Mouse (Mus musculus): ENCODE data around the gene Ubac2. TPM values are rescaled to one million over a fixed set of nuclear protein-coding genes. Genes with fewer than 3 reads are reported as not detected.

Ubac2 gene
- polyA plus RNA-seq, 1 experiment: 55.9 TPM

- Histone ChIP-seq H3K9me3 (no peaks in the 10 kb centered on the region), H3K36me3 (replicated peaks; ENCODE audit: low read length) (no peaks in the 10 kb centered on the region), H3K4me1 (peaks cover 44% of the 10 kb centered on the region), H3K4me3 (replicated peaks) (no peak overlapping the region), H3K27me3 (replicated peaks) (no peaks in the 10 kb centered on the region)
- TF ChIP-seq FLI1 (IDR thresholded peaks at IDR 0.05; ENCODE audit: low read length) (no peak), GATA1 (IDR thresholded peaks at IDR 0.05; ENCODE audit: borderline replicate concordance, low read length) (no peak)
These were observed 67.7 kb downstream of the Ubac2 start for GRCm38 (mm10) chr14:121946131-121946530.

- Histone ChIP-seq H3K27me3 (replicated peaks) (no peaks in the 10 kb centered on the region), H3K9me3 (no peaks in the 10 kb centered on the region), H3K4me1 (peaks cover 50% of the 10 kb centered on the region), H3K36me3 (replicated peaks; ENCODE audit: low read length) (peaks cover 2% of the 10 kb centered on the region), H3K4me3 (replicated peaks) (no peak overlapping the region)
- TF ChIP-seq GATA1 (IDR thresholded peaks at IDR 0.05; ENCODE audit: borderline replicate concordance, low read length) (no peak), FLI1 (IDR thresholded peaks at IDR 0.05; ENCODE audit: low read length) (no peak)
These were observed 68.3 kb downstream of the Ubac2 start for GRCm38 (mm10) chr14:121946728-121947127.

- H3K36me3 ChIP-seq (replicated peaks; ENCODE audit: low read length): peaks cover 6% of the 10 kb centered on the region
- no peak overlapping the region for H3K4me3 ChIP-seq (replicated peaks)
- H3K9me3 ChIP-seq: no peaks in the 10 kb centered on the region
- no peaks in the 10 kb centered on the region for H3K27me3 ChIP-seq (replicated peaks)
- peaks cover 55% of the 10 kb centered on the region for H3K4me1 ChIP-seq
- TF ChIP-seq FLI1 (IDR thresholded peaks at IDR 0.05; ENCODE audit: low read length) (no peak), GATA1 (IDR thresholded peaks at IDR 0.05; ENCODE audit: borderline replicate concordance, low read length) (no peak)
These were observed 68.9 kb downstream of the Ubac2 start for GRCm38 (mm10) chr14:121947201-121947760.

GRCm38 (mm10) chr14:121947966-121948365 is 69.5 kb downstream of the Ubac2 start:
- Histone ChIP-seq H3K9me3 (no peaks in the 10 kb centered on the region), H3K4me3 (replicated peaks) (no peak overlapping the region), H3K27me3 (replicated peaks) (no peaks in the 10 kb centered on the region), H3K36me3 (replicated peaks; ENCODE audit: low read length) (peaks cover 12% of the 10 kb centered on the region), H3K4me1 (peaks cover 58% of the 10 kb centered on the region)
- TF ChIP-seq FLI1 (IDR thresholded peaks at IDR 0.05; ENCODE audit: low read length) (no peak), GATA1 (IDR thresholded peaks at IDR 0.05; ENCODE audit: borderline replicate concordance, low read length) (no peak)

- no peaks in the 10 kb centered on the region for H3K27me3 ChIP-seq (replicated peaks)
- peaks cover 67% of the 10 kb centered on the region for H3K4me1 ChIP-seq
- H3K36me3 ChIP-seq (replicated peaks; ENCODE audit: low read length): peaks cover 23% of the 10 kb centered on the region
- TF ChIP-seq FLI1 (IDR thresholded peaks at IDR 0.05; ENCODE audit: low read length): no peak
- no peak for TF ChIP-seq GATA1 (IDR thresholded peaks at IDR 0.05; ENCODE audit: borderline replicate concordance, low read length)
- H3K4me3 ChIP-seq (replicated peaks): peak overlapping the region; percentile 84
- no peaks in the 10 kb centered on the region for H3K9me3 ChIP-seq
These were observed 71.0 kb downstream of the Ubac2 start for GRCm38 (mm10) chr14:121949436-121949835.

- H3K36me3 ChIP-seq (replicated peaks; ENCODE audit: low read length): peaks cover 28% of the 10 kb centered on the region
- TF ChIP-seq FLI1 (IDR thresholded peaks at IDR 0.05; ENCODE audit: low read length) (no peak), GATA1 (IDR thresholded peaks at IDR 0.05; ENCODE audit: borderline replicate concordance, low read length) (no peak)
- H3K4me1 ChIP-seq: peaks cover 71% of the 10 kb centered on the region
- no peaks in the 10 kb centered on the region for H3K9me3 ChIP-seq
- H3K27me3 ChIP-seq (replicated peaks): no peaks in the 10 kb centered on the region
- H3K4me3 ChIP-seq (replicated peaks): peak overlapping the region; percentile 84
These were observed 71.5 kb downstream of the Ubac2 start for GRCm38 (mm10) chr14:121949897-121950296.

GRCm38 (mm10) chr14:121951399-121952045 is 73.1 kb downstream of the Ubac2 start:
- Histone ChIP-seq H3K9me3 (no peaks in the 10 kb centered on the region), H3K36me3 (replicated peaks; ENCODE audit: low read length) (peaks cover 30% of the 10 kb centered on the region), H3K4me3 (replicated peaks) (peak overlapping the region; percentile 21), H3K27me3 (replicated peaks) (no peaks in the 10 kb centered on the region), H3K4me1 (peaks cover 79% of the 10 kb centered on the region)
- TF ChIP-seq GATA1 (IDR thresholded peaks at IDR 0.05; ENCODE audit: borderline replicate concordance, low read length): no peak
- no peak for TF ChIP-seq FLI1 (IDR thresholded peaks at IDR 0.05; ENCODE audit: low read length)

GRCm38 (mm10) chr14:121952046-121952400 is 73.6 kb downstream of the Ubac2 start:
- Histone ChIP-seq H3K4me3 (replicated peaks) (no peak overlapping the region), H3K27me3 (replicated peaks) (no peaks in the 10 kb centered on the region), H3K4me1 (peaks cover 79% of the 10 kb centered on the region), H3K36me3 (replicated peaks; ENCODE audit: low read length) (peaks cover 30% of the 10 kb centered on the region), H3K9me3 (no peaks in the 10 kb centered on the region)
- no peak for TF ChIP-seq FLI1 (IDR thresholded peaks at IDR 0.05; ENCODE audit: low read length)
- TF ChIP-seq GATA1 (IDR thresholded peaks at IDR 0.05; ENCODE audit: borderline replicate concordance, low read length): no peak

GRCm38 (mm10) chr14:121954129-121954528 is 75.7 kb downstream of the Ubac2 start:
- peaks cover 30% of the 10 kb centered on the region for H3K36me3 ChIP-seq (replicated peaks; ENCODE audit: low read length)
- no peaks in the 10 kb centered on the region for H3K27me3 ChIP-seq (replicated peaks)
- no peaks in the 10 kb centered on the region for H3K9me3 ChIP-seq
- TF ChIP-seq GATA1 (IDR thresholded peaks at IDR 0.05; ENCODE audit: borderline replicate concordance, low read length) (no peak), FLI1 (IDR thresholded peaks at IDR 0.05; ENCODE audit: low read length) (no peak)
- H3K4me3 ChIP-seq (replicated peaks): no peak overlapping the region
- peaks cover 77% of the 10 kb centered on the region for H3K4me1 ChIP-seq

GRCm38 (mm10) chr14:121954608-121955007 is 76.2 kb downstream of the Ubac2 start:
- Histone ChIP-seq H3K36me3 (replicated peaks; ENCODE audit: low read length) (peaks cover 30% of the 10 kb centered on the region), H3K4me1 (peaks cover 77% of the 10 kb centered on the region), H3K9me3 (no peaks in the 10 kb centered on the region), H3K4me3 (replicated peaks) (no peak overlapping the region), H3K27me3 (replicated peaks) (no peaks in the 10 kb centered on the region)
- no peak for TF ChIP-seq FLI1 (IDR thresholded peaks at IDR 0.05; ENCODE audit: low read length)
- TF ChIP-seq GATA1 (IDR thresholded peaks at IDR 0.05; ENCODE audit: borderline replicate concordance, low read length): no peak

Measured in megakaryocyte, embryonic 14.5 days (primary cell).